8 mouse cellular contexts compared by ENCODE assay signal in the genomic region with DNA sequence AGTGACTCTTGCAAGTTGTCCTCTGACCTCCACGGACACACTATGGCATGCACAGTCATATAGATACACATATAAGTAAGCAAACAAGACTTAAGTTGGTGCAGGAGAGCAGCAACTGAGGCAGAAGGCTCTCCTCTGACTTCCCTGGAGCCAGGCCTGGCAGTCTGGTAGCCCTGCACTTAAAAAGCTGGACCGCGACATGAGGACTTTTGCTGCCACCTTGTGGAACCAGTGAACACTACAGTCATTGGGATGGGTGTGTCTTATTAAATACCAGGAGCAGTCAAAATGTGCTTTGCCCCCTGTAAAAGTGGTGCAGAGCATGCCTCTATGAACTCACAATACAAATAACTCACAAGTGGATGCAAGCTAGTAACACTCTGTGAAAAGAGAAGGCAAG.
DNase-seq lines count a peak whose midpoint lies in the region.

No protein-coding gene starts in this region.

- DNase-seq in ZHBTc4 (ENCODE audit: low read depth, low spot score): peak; percentile 95
- DNase-seq in cerebellum, adult 9-10 months: peak; percentile 92
- peak; percentile 57 to 80 for DNase-seq in frontal cortex, postnatal 10 days (ENCODE audit: low spot score in 2 of 2)
- peak; percentile 96 for DNase-seq in hindlimb bud, embryonic 11.5 days (ENCODE audit: extremely low spot score, low read depth, low spot score)
- peak; percentile 58 to 92 for DNase-seq in left cerebral cortex, adult 9 months (ENCODE audit: low spot score in 2 of 2)
- DNase-seq in mesoderm, embryonic 11.5 days (ENCODE audit: low read depth, low spot score): peak; percentile 94
- peak; percentile 78 for DNase-seq in right cerebral cortex, postnatal 14 days
- DNase-seq in yolk sac, embryonic 10.5 days (ENCODE audit: low spot score): peak; percentile 77

Comparison
In these comparisons a context has a peak if more than half of its experiments do, and no peak if none do; other contexts are left out.
1. Peak in every context shown above with its lines: DNase-seq.